Mouse (Mus musculus): Measurements from ENCODE around the gene Bag3.

Bag3 gene

GRCm38 (mm10) chr7:128523349-128523961, at the start of gene Bag3:
TSS of gene Bag3 (plus strand) at chr7:128523616.
- DNase-seq (ENCODE audit: low spot score): peak; percentile 88

- peak; percentile 17 for DNase-seq (ENCODE audit: low spot score)
Measured at GRCm38 (mm10) chr7:128474322-128474721, 49.1 kb upstream of the Bag3 start.

GRCm38 (mm10) chr7:128488986-128489385, 34.4 kb upstream of the Bag3 start:
- DNase-seq (ENCODE audit: low spot score): no peak

- DNase-seq (ENCODE audit: low spot score): peak; percentile 27
Measured at GRCm38 (mm10) chr7:128494546-128494945, 28.9 kb upstream of the Bag3 start.

- DNase-seq (ENCODE audit: low spot score): no peak
Measured at GRCm38 (mm10) chr7:128499801-128500200, 23.6 kb upstream of the Bag3 start.

- no peak for DNase-seq (ENCODE audit: low spot score)
Measured at GRCm38 (mm10) chr7:128504091-128504490, 19.3 kb upstream of the Bag3 start.

- DNase-seq (ENCODE audit: low spot score): no peak
Measured at GRCm38 (mm10) chr7:128511936-128512335, 11.5 kb upstream of the Bag3 start.

- DNase-seq (ENCODE audit: low spot score): no peak
Measured at GRCm38 (mm10) chr7:128513512-128513911, 9.9 kb upstream of the Bag3 start.

GRCm38 (mm10) chr7:128514341-128514740, 9.1 kb upstream of the Bag3 start:
- DNase-seq (ENCODE audit: low spot score): no peak

- DNase-seq (ENCODE audit: low spot score): no peak
Measured at GRCm38 (mm10) chr7:128516346-128516745, 7.1 kb upstream of the Bag3 start.

- no peak for DNase-seq (ENCODE audit: low spot score)
Measured at GRCm38 (mm10) chr7:128519316-128520050, 3.9 kb upstream of the Bag3 start.

- peak; percentile 70 for DNase-seq (ENCODE audit: low spot score)
Measured at GRCm38 (mm10) chr7:128523962-128524581, 656 bp downstream of the Bag3 start.

GRCm38 (mm10) chr7:128524641-128525040, 1.2 kb downstream of the Bag3 start:
- DNase-seq (ENCODE audit: low spot score): no peak

- DNase-seq (ENCODE audit: low spot score): no peak
Measured at GRCm38 (mm10) chr7:128526611-128527010, 3.2 kb downstream of the Bag3 start.

GRCm38 (mm10) chr7:128528596-128528995, 5.2 kb downstream of the Bag3 start:
- DNase-seq (ENCODE audit: low spot score): no peak

- DNase-seq (ENCODE audit: low spot score): no peak
Measured at GRCm38 (mm10) chr7:128529126-128529525, 5.7 kb downstream of the Bag3 start.

- no peak for DNase-seq (ENCODE audit: low spot score)
Measured at GRCm38 (mm10) chr7:128529574-128530051, 6.2 kb downstream of the Bag3 start.

GRCm38 (mm10) chr7:128531031-128531430, 7.6 kb downstream of the Bag3 start:
- no peak for DNase-seq (ENCODE audit: low spot score)

GRCm38 (mm10) chr7:128531929-128532328, 8.5 kb downstream of the Bag3 start:
- DNase-seq (ENCODE audit: low spot score): no peak

GRCm38 (mm10) chr7:128532441-128533166, 9.2 kb downstream of the Bag3 start:
- DNase-seq (ENCODE audit: low spot score): no peak

- no peak for DNase-seq (ENCODE audit: low spot score)
Measured at GRCm38 (mm10) chr7:128534984-128535491, 11.6 kb downstream of the Bag3 start.

GRCm38 (mm10) chr7:128536074-128536473, 12.7 kb downstream of the Bag3 start:
- no peak for DNase-seq (ENCODE audit: low spot score)

Data from spleen, adult 12 weeks (tissue).